Mouse (Mus musculus) liver, adult 2 months (tissue): ENCODE data around the gene Gm20671.
"Not testable (repeated sequence)": the region's sequence is repeated elsewhere in the genome, so short reads cannot be mapped to it uniquely, and the experiment has no call there.

Source experiments
- CTCF ChIP-seq: fragments of 200-500 bp; IDR thresholded peaks from 2 replicates; pipeline ENCODE4 v1.5.1; 2011; ENCODE audit warnings: low read depth, low read length, control low read depth
- POLR2A ChIP-seq: fragments of 200-500 bp; IDR thresholded peaks from 2 replicates; pipeline ENCODE4 v1.6.1; 2011; ENCODE audit warnings: low read length, control low read depth; ENCODE audit not compliant: insufficient read depth; ENCODE audit errors: extremely low read depth

DNA sequence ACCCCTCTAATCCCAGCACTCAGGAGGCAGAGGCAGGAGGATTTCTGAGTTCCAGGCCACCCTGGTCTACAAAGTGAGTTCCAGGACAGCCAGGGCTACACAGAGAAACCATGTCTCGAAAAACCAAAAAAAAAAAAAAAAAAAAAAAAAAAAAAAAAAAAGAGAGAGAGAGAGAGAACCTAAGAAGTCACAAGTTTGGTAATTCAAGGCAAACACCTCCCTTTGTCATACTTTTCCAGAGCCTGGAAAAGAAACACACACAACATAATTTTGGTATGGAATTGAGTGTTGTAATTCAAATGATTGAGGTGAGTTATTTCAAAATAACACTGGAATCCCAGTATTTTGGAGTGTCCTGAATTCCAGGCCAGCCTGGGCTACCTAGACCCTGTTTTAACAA is 40.5 kb downstream of the Gm20671 start:
- not testable (repeated sequence) for TF ChIP-seq POLR2A, CTCF
